Mouse (Mus musculus) forebrain, postnatal 0 days (tissue): ENCODE results near the gene Apaf1. TPM values are rescaled to one million over a fixed set of nuclear protein-coding genes. Genes with fewer than 3 reads are reported as not detected.
A peak's percentile ranks its signal among the peaks of the same experiment; 100 is the strongest.

Source experiments
- ATAC-seq: fragments of 200-750 bp; cut with Nextera tagmentation; 2 replicates; pipeline ENCODE4 v1.8.0; 2017; ENCODE audit warnings: mild to moderate bottlenecking, moderate library complexity
- DNase-seq: peaks from one replicate; pipeline ENCODE4 v3.0.0-alpha.2; 2015
- H3K27ac ChIP-seq: fragments of 300-500 bp; sonication (generic); 2 replicates; pipeline ENCODE4 v1.5.1; 2014; ENCODE audit warnings: low read depth, mild to moderate bottlenecking, antibody characterized with exemption, low read length, moderate library complexity, mixed read lengths
- H3K27me3 ChIP-seq: fragments of 300-500 bp; sonication (generic); 2 replicates; pipeline ENCODE4 v1.6.1; 2014; ENCODE audit warnings: mild to moderate bottlenecking, low read length, mixed read lengths; ENCODE audit not compliant: insufficient read depth
- H3K36me3 ChIP-seq: fragments of 300-500 bp; sonication (generic); 2 replicates; pipeline ENCODE4 v1.6.1; 2014; ENCODE audit warnings: mild to moderate bottlenecking, moderate library complexity; ENCODE audit not compliant: insufficient read depth
- H3K4me1 ChIP-seq: fragments of 300-500 bp; sonication (generic); 2 replicates; pipeline ENCODE4 v1.6.1; 2014; ENCODE audit warnings: antibody characterized with exemption; ENCODE audit not compliant: insufficient read depth
- H3K4me2 ChIP-seq: fragments of 300-500 bp; sonication (generic); 2 replicates; pipeline ENCODE4 v1.6.1; 2014; ENCODE audit warnings: low read depth, mild to moderate bottlenecking, moderate library complexity
- H3K4me3 ChIP-seq: fragments of 300-500 bp; sonication (generic); 2 replicates; pipeline ENCODE4 v1.5.1; 2014; ENCODE audit warnings: low read depth, low read length, mixed read lengths
- H3K9ac ChIP-seq: fragments of 300-500 bp; sonication (generic); 2 replicates; pipeline ENCODE4 v1.6.1; 2014; ENCODE audit warnings: mild to moderate bottlenecking
- H3K9me3 ChIP-seq: fragments of 300-500 bp; sonication (generic); 2 replicates; pipeline ENCODE4 v1.6.1; 2016; ENCODE audit warnings: low read length
- CTCF ChIP-seq: sonication (generic); IDR thresholded peaks from 2 replicates; pipeline ENCODE4 v1.5.1; 2016; ENCODE audit warnings: antibody characterized with exemption, control low read depth, low read depth
- WGBS: fragments of 180-500 bp; shearing (Covaris S2); extraction: QIAGEN DNeasy Blood & Tissue Kit; methylation state at CpG from one replicate; pipeline ENCODE4 v1.1.7; 2014; 5-methylcytosine and 5-hydroxymethylcytosine counted together
- polyA plus RNA-seq: library from polyadenylated mRNA; unstranded; fragments of >200 nt; fragmentation: Nextera tagmentation; extraction: Ambion mirVana; gene quantifications from 2 replicates; pipeline ENCODE4 v1.2.1, GENCODE M21; 2015
- total RNA-seq: library from RNA; depleted of rRNA; stranded (reverse); fragments of >200 nt; gene quantifications from 2 replicates; pipeline ENCODE4 v1.2.3, GENCODE M21; 2014; rRNA removed

Gene Apaf1
- total and polyA plus RNA-seq, 2 experiments from 2014 or later = 16.7 to 45.7 TPM

- 94% methylated on average over 15 of the region's 15 CpGs for WGBS
- no peak overlapping the region for H3K9ac ChIP-seq
- H3K4me2 ChIP-seq = no peak overlapping the region
- no peak for TF ChIP-seq CTCF
- H3K36me3 ChIP-seq = 0 out of 2 replicates have a peak, but pooled peaks cover 5% of the 10 kb centered on the region
- no peaks in the 10 kb centered on the region for H3K4me1 ChIP-seq
- ATAC-seq (no peak), DNase-seq (no peak)
- no peaks in the 10 kb centered on the region for H3K27me3 ChIP-seq
- H3K9me3 ChIP-seq = no peaks in the 10 kb centered on the region
- no peak overlapping the region for H3K4me3 ChIP-seq
- no peak overlapping the region for H3K27ac ChIP-seq
Measured at GRCm38 (mm10) chr10:90953103-90953709, 129.4 kb downstream of the Apaf1 start.

GRCm38 (mm10) chr10:90947608-90948373 is 134.8 kb downstream of the Apaf1 start:
- no peak overlapping the region for H3K4me3 ChIP-seq
- no peak for ATAC-seq
- no peaks in the 10 kb centered on the region for H3K4me1 ChIP-seq
- 88% methylated on average over 18 of the region's 18 CpGs for WGBS
- no peak for TF ChIP-seq CTCF
- no peak overlapping the region for H3K4me2 ChIP-seq
- H3K36me3 ChIP-seq = peaks cover 7% of the 10 kb centered on the region; the same call in 1 of the 2 replicates
- H3K9me3 ChIP-seq = no peaks in the 10 kb centered on the region
- no peak for DNase-seq
- H3K27me3 ChIP-seq = no peaks in the 10 kb centered on the region
- no peak overlapping the region for H3K27ac ChIP-seq
- H3K9ac ChIP-seq = no peak overlapping the region

- no peak; the same call in 1 of the 2 replicates for ATAC-seq
- H3K4me3 ChIP-seq = no peak overlapping the region
- no peak for TF ChIP-seq CTCF
- no peaks in the 10 kb centered on the region for H3K4me1 ChIP-seq
- no peaks in the 10 kb centered on the region for H3K9me3 ChIP-seq
- no peak overlapping the region for H3K9ac ChIP-seq
- no peak for DNase-seq
- H3K27ac ChIP-seq = no peak overlapping the region
- no peaks in the 10 kb centered on the region for H3K27me3 ChIP-seq
- H3K4me2 ChIP-seq = no peak overlapping the region
- 59% methylated on average over 6 of the region's 6 CpGs for WGBS
- H3K36me3 ChIP-seq = peaks cover 13% of the 10 kb centered on the region
Measured at GRCm38 (mm10) chr10:90947043-90947442, 135.5 kb downstream of the Apaf1 start.

GRCm38 (mm10) chr10:90942001-90942700 is 140.4 kb downstream of the Apaf1 start:
- 86% methylated on average over 14 of the region's 14 CpGs for WGBS
- H3K4me3 ChIP-seq = no peak overlapping the region
- H3K27ac ChIP-seq = no peak overlapping the region
- no peaks in the 10 kb centered on the region for H3K9me3 ChIP-seq
- no peak for TF ChIP-seq CTCF
- 0 out of 2 replicates have a peak, but pooled peaks cover 2% of the 10 kb centered on the region for H3K4me1 ChIP-seq
- peaks cover 12% of the 10 kb centered on the region for H3K36me3 ChIP-seq
- H3K9ac ChIP-seq = no peak overlapping the region
- H3K27me3 ChIP-seq = no peaks in the 10 kb centered on the region
- no peak overlapping the region for H3K4me2 ChIP-seq
- ATAC-seq (no peak), DNase-seq (no peak)

GRCm38 (mm10) chr10:90940521-90941520 is 141.7 kb downstream of the Apaf1 start:
- Histone ChIP-seq H3K27ac (peak overlapping the region; percentile 54; the same call in 1 of the 2 replicates), H3K4me3 (no peak overlapping the region), H3K4me1 (0 out of 2 replicates have a peak, but pooled peaks cover 2% of the 10 kb centered on the region), H3K4me2 (no peak overlapping the region), H3K9ac (no peak overlapping the region), H3K36me3 (peaks cover 12% of the 10 kb centered on the region), H3K27me3 (no peaks in the 10 kb centered on the region), H3K9me3 (no peaks in the 10 kb centered on the region)
- DNase-seq (peak; percentile 39), ATAC-seq (peak; percentile 71)
- 83% methylated on average over 15 of the region's 15 CpGs for WGBS
- no peak for TF ChIP-seq CTCF

Other genes starting within 250 kb of the Apaf1 start
- gene Ikbip, start 170 bp upstream of the Apaf1 start, total RNA-seq = 13.1 and 16.3 TPM in 2 replicates
- gene Ikbip, start 170 bp upstream of the Apaf1 start, polyA plus RNA-seq = 8.6 and 13.2 TPM in 2 replicates
- gene Slc25a3, start 41.3 kb upstream of the Apaf1 start, total RNA-seq = 321 and 336 TPM in 2 replicates
- 529 and 607 TPM in 2 replicates for gene Slc25a3, start 41.3 kb upstream of the Apaf1 start, polyA plus RNA-seq
- gene Tmpo, start 98.5 kb upstream of the Apaf1 start, total RNA-seq = 126 and 149 TPM in 2 replicates
- 61.3 and 62.8 TPM in 2 replicates for gene Tmpo, start 98.5 kb upstream of the Apaf1 start, polyA plus RNA-seq